Mouse (Mus musculus) embryonic facial prominence, embryonic 12.5 days (tissue): Measurements from ENCODE around the gene Erlin1. TPM values are rescaled to one million over a fixed set of nuclear protein-coding genes. Genes with fewer than 3 reads are reported as not detected.

ENCODE experiments used
- ATAC-seq: fragments of 200-750 bp; cut with Nextera tagmentation; 2 replicates; pipeline ENCODE4 v1.8.0; 2017; ENCODE audit not compliant: insufficient number of reproducible peaks, insufficient read depth, low FRiP score, low TSS enrichment
- H3K27ac ChIP-seq: fragments of 300-500 bp; sonication (generic); 2 replicates; pipeline ENCODE4 v1.5.1; 2016; ENCODE audit warnings: mild to moderate bottlenecking
- H3K27me3 ChIP-seq: fragments of 300-500 bp; sonication (generic); 2 replicates; pipeline ENCODE4 v1.6.1; 2016; ENCODE audit warnings: mild to moderate bottlenecking, moderate library complexity
- H3K36me3 ChIP-seq: fragments of 300-500 bp; sonication (generic); 2 replicates; pipeline ENCODE4 v1.6.1; 2016; ENCODE audit warnings: mild to moderate bottlenecking
- H3K4me1 ChIP-seq: fragments of 300-500 bp; sonication (generic); 2 replicates; pipeline ENCODE4 v1.6.1; 2016
- H3K4me2 ChIP-seq: fragments of 300-500 bp; sonication (generic); replicated peaks from 2 replicates; pipeline ENCODE4 v1.6.1; 2016; ENCODE audit warnings: mild to moderate bottlenecking, moderate library complexity
- H3K4me3 ChIP-seq: fragments of 300-500 bp; sonication (generic); 2 replicates; pipeline ENCODE4 v1.5.1; 2016; ENCODE audit warnings: mild to moderate bottlenecking
- H3K9ac ChIP-seq: fragments of 300-500 bp; sonication (generic); 2 replicates; pipeline ENCODE4 v1.6.1; 2016; ENCODE audit warnings: mild to moderate bottlenecking, moderate library complexity
- H3K9me3 ChIP-seq: fragments of 300-500 bp; sonication (generic); 2 replicates; pipeline ENCODE4 v1.6.1; 2016; ENCODE audit warnings: mild to moderate bottlenecking, moderate library complexity
- WGBS: fragments of 180-500 bp; shearing (Covaris S2); methylation state at CpG from one replicate; pipeline ENCODE4 v1.1.7; 2016; 5-methylcytosine and 5-hydroxymethylcytosine counted together
- polyA plus RNA-seq: library from polyadenylated mRNA; unstranded; fragments of >200 nt; fragmentation: Nextera tagmentation; extraction: Ambion mirVana; gene quantifications from 2 replicates; pipeline ENCODE4 v1.2.1, GENCODE M21; 2016

Gene Erlin1
- 28.8 and 32.4 TPM in 2 replicates for polyA plus RNA-seq

GRCm38 (mm10) chr19:44069121-44069913 lies at the start of gene Erlin1:
TSS of gene Erlin1 (minus strand) at chr19:44069785.
- WGBS, result under 1% methylated on average over 75 of the region's 75 CpGs
- Histone ChIP-seq H3K36me3 (peaks cover 3% of the 10 kb centered on the region), H3K4me3 (peak within 1 kb of the TSS; percentile 61), H3K9me3 (no peaks in the 10 kb centered on the region), H3K4me2 (peak within 1 kb of the TSS; percentile 82), H3K4me1 (peaks cover 7% of the 10 kb centered on the region; the same call in 1 of the 2 replicates), H3K27me3 (no peaks in the 10 kb centered on the region), H3K27ac (peak within 1 kb of the TSS; percentile 33; the same call in 1 of the 2 replicates), H3K9ac (peak within 1 kb of the TSS; percentile 79)
- peak; percentile 89 for ATAC-seq

- Histone ChIP-seq H3K36me3 (peaks cover 70% of the 10 kb centered on the region), H3K27ac (no peak overlapping the region), H3K4me3 (no peak overlapping the region), H3K9me3 (no peaks in the 10 kb centered on the region), H3K27me3 (no peaks in the 10 kb centered on the region), H3K4me2 (no peak overlapping the region), H3K4me1 (no peaks in the 10 kb centered on the region), H3K9ac (no peak overlapping the region)
- ATAC-seq, result no peak
Measured at GRCm38 (mm10) chr19:44117793-44118192, 48.2 kb upstream of the Erlin1 start.

- Histone ChIP-seq H3K4me2 (no peak overlapping the region), H3K9me3 (no peaks in the 10 kb centered on the region), H3K27me3 (no peaks in the 10 kb centered on the region), H3K4me3 (no peak overlapping the region), H3K36me3 (peaks cover 58% of the 10 kb centered on the region), H3K4me1 (peaks cover 5% of the 10 kb centered on the region), H3K27ac (no peak overlapping the region), H3K9ac (no peak overlapping the region)
- WGBS, result 70% methylated on average over 7 of the region's 7 CpGs
- no peak for ATAC-seq
Measured at GRCm38 (mm10) chr19:44111706-44112105, 42.1 kb upstream of the Erlin1 start.

- no peak for ATAC-seq
- Histone ChIP-seq H3K4me2 (no peak overlapping the region), H3K4me1 (peaks cover 11% of the 10 kb centered on the region), H3K9ac (no peak overlapping the region), H3K4me3 (no peak overlapping the region), H3K36me3 (peaks cover 50% of the 10 kb centered on the region), H3K9me3 (no peaks in the 10 kb centered on the region), H3K27ac (no peak overlapping the region), H3K27me3 (no peaks in the 10 kb centered on the region)
- 89% methylated on average over 9 of the region's 9 CpGs for WGBS
Measured at GRCm38 (mm10) chr19:44110356-44110755, 40.8 kb upstream of the Erlin1 start.

- Histone ChIP-seq H3K36me3 (peaks cover 39% of the 10 kb centered on the region), H3K4me1 (peaks cover 11% of the 10 kb centered on the region), H3K4me3 (no peak overlapping the region), H3K9ac (no peak overlapping the region), H3K27ac (no peak overlapping the region), H3K27me3 (no peaks in the 10 kb centered on the region), H3K4me2 (no peak overlapping the region), H3K9me3 (no peaks in the 10 kb centered on the region)
- ATAC-seq, result no peak
Measured at GRCm38 (mm10) chr19:44108996-44109395, 39.4 kb upstream of the Erlin1 start.

GRCm38 (mm10) chr19:44107661-44108521 lies 38.3 kb upstream of the Erlin1 start:
- Histone ChIP-seq H3K27me3 (no peaks in the 10 kb centered on the region), H3K27ac (no peak overlapping the region), H3K9me3 (no peaks in the 10 kb centered on the region), H3K36me3 (peaks cover 29% of the 10 kb centered on the region), H3K4me2 (peak overlapping the region; percentile 91), H3K4me3 (peak overlapping the region; percentile 91), H3K9ac (peak overlapping the region; percentile 52; the same call in 1 of the 2 replicates), H3K4me1 (peaks cover 11% of the 10 kb centered on the region)
- 0 out of 2 replicates have a peak, but pooled peaks have one; percentile 19 for ATAC-seq
- WGBS, result 29% methylated on average over 22 of the region's 22 CpGs

- Histone ChIP-seq H3K27me3 (no peaks in the 10 kb centered on the region), H3K4me1 (peaks cover 11% of the 10 kb centered on the region), H3K36me3 (peaks cover 21% of the 10 kb centered on the region), H3K4me3 (peak within 1 kb of the TSS; percentile 91), H3K4me2 (peak within 1 kb of the TSS; percentile 91), H3K9me3 (no peaks in the 10 kb centered on the region), H3K9ac (peak within 1 kb of the TSS; percentile 90), H3K27ac (peak within 1 kb of the TSS; percentile 18; the same call in 1 of the 2 replicates)
- ATAC-seq, result peak; percentile 95
- WGBS, result 1% methylated on average over 66 of the region's 67 CpGs
Measured at GRCm38 (mm10) chr19:44106831-44107660, 37.5 kb upstream of the Erlin1 start, which contains the start of gene Chuk. TSS of gene Chuk (minus strand) at chr19:44107480.

- no peak overlapping the region for H3K4me2 ChIP-seq
- peaks cover 11% of the 10 kb centered on the region for H3K4me1 ChIP-seq
- WGBS, result 84% methylated on average over 1 of the region's 1 CpGs
- H3K27me3 ChIP-seq, result no peaks in the 10 kb centered on the region
- no peak for ATAC-seq
- H3K27ac ChIP-seq, result no peak overlapping the region
- no peaks in the 10 kb centered on the region for H3K9me3 ChIP-seq
- peaks cover 6% of the 10 kb centered on the region; the same call in 1 of the 2 replicates for H3K36me3 ChIP-seq
- H3K9ac ChIP-seq, result no peak overlapping the region
- H3K4me3 ChIP-seq, result no peak overlapping the region
Measured at GRCm38 (mm10) chr19:44104393-44104792, 34.8 kb upstream of the Erlin1 start.

- Histone ChIP-seq H3K27ac (no peak overlapping the region), H3K27me3 (no peaks in the 10 kb centered on the region), H3K4me3 (no peak overlapping the region), H3K4me1 (peaks cover 9% of the 10 kb centered on the region), H3K36me3 (peaks cover 15% of the 10 kb centered on the region; the same call in 1 of the 2 replicates), H3K4me2 (no peak overlapping the region), H3K9me3 (no peaks in the 10 kb centered on the region), H3K9ac (no peak overlapping the region)
- no peak for ATAC-seq
- WGBS, result 92% methylated on average over 3 of the region's 3 CpGs
Measured at GRCm38 (mm10) chr19:44103001-44103400, 33.4 kb upstream of the Erlin1 start.

GRCm38 (mm10) chr19:44100840-44101239 lies 31.3 kb upstream of the Erlin1 start:
- no peak for ATAC-seq
- Histone ChIP-seq H3K9me3 (no peaks in the 10 kb centered on the region; the same call in 1 of the 2 replicates), H3K36me3 (peaks cover 30% of the 10 kb centered on the region)

GRCm38 (mm10) chr19:44086278-44086677 lies 16.7 kb upstream of the Erlin1 start:
- Histone ChIP-seq H3K4me1 (no peaks in the 10 kb centered on the region), H3K9ac (no peak overlapping the region), H3K36me3 (peaks cover 39% of the 10 kb centered on the region), H3K4me3 (no peak overlapping the region), H3K9me3 (no peaks in the 10 kb centered on the region), H3K27ac (no peak overlapping the region), H3K4me2 (no peak overlapping the region), H3K27me3 (no peaks in the 10 kb centered on the region)
- WGBS, result 69% methylated on average over 3 of the region's 3 CpGs
- no peak for ATAC-seq

More at GRCm38 (mm10) chr19:44100840-44101239, 31.3 kb upstream of the Erlin1 start:
- H3K9ac ChIP-seq, result no peak overlapping the region
- H3K4me3 ChIP-seq, result no peak overlapping the region
- H3K4me2 ChIP-seq, result no peak overlapping the region
- no peaks in the 10 kb centered on the region for H3K27me3 ChIP-seq
- H3K27ac ChIP-seq, result no peak overlapping the region
- H3K4me1 ChIP-seq, result no peaks in the 10 kb centered on the region
